Mouse (Mus musculus): ENCODE data around the gene Pgs1.

Gene Pgs1

DNA sequence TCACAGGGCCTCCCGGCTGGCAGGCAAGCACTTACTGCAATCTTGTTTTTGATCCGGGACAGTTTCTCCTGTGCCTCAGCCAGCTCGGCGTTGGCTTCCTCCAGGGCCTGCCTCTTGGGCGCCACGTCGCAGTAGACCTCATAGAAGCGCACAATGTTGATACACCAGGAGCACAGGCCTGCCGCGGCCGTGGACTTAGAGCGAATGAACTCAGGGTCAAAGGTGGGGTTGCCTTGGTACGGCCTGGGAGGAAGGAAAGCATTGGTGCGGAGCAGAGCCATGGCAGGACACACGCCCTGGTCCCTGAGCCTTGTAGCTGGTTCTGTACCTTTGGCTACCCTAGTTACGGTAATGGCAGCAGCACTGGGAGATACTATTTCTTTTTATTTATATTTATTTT is 64.1 kb downstream of the Pgs1 start:
- no peak for DNase-seq (ENCODE audit: low spot score)

GRCm38 (mm10) chr11:118058367-118058766 is 72.3 kb downstream of the Pgs1 start:
- no peak for DNase-seq (ENCODE audit: low spot score)

- peak; percentile 16 for DNase-seq (ENCODE audit: low spot score)
Observed at GRCm38 (mm10) chr11:118058872-118059271, 72.8 kb downstream of the Pgs1 start.

DNA sequence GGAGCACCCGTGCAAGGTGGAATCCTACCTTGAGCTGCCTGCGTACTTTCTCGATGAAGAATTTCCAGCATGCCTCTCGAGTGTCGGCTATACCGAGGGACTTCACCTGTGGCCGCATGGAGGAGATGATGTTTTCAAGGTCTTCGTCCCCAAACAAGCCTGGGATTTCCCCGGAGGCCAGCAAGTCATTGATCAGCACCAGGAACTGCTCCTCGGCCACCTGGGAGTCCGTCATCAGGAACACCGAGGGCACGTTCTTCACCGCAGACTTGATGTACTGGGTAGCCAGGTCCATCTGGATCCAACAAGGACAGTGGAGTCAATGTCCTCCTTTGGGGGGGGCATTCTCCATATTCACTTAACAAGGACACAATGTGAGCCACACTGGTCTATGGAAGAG is 73.9 kb downstream of the Pgs1 start:
- no peak for DNase-seq (ENCODE audit: low spot score)

DNA sequence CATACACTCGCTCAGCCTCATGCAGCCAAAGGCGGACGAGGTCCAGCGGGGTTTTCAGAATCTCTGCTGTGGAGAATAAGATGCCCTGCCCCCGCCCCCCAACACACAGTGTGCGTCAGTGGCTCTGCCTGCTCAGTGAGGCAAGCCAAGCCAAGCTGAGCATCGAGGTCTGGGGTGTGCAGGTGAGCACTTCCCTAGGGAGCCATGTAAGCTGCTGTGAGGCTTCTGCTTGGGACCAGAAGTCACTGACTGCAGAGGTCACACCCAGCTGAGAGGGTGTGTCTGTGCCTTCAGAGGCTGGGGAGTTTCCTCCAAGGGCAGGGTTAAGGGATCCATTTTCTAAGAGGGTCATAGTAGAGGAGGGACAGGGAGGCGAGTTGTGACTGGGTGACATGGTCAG is 81.5 kb downstream of the Pgs1 start:
- DNase-seq (ENCODE audit: low spot score) = no peak

GRCm38 (mm10) chr11:118068812-118069332 is 82.8 kb downstream of the Pgs1 start:
- no peak for DNase-seq (ENCODE audit: low spot score)

- DNase-seq (ENCODE audit: low spot score) = no peak
Observed at GRCm38 (mm10) chr11:118071227-118071912, 85.3 kb downstream of the Pgs1 start.
